Mouse (Mus musculus) urinary bladder, postnatal 4 days (tissue): ENCODE data around the gene Mrpl4.

ENCODE experiments used
- DNase-seq, 2 experiments: peaks; one replicate each; pipeline ENCODE4 v3.0.0; 2021 to 2022; ENCODE audit warnings: low spot score in 2 of 2

Gene Mrpl4

GRCm38 (mm10) chr9:21002627-21003551, at the start of gene Mrpl4:
Mrpl4 (plus strand) TSS chr9:21002738.
- DNase-seq = peak; percentile 73 to 90

GRCm38 (mm10) chr9:20956989-20957388, 45.5 kb upstream of the Mrpl4 start:
- DNase-seq = no peak

GRCm38 (mm10) chr9:20959430-20959938, 43.1 kb upstream of the Mrpl4 start, which contains the start of gene Dnmt1:
Dnmt1 (minus strand) TSS chr9:20959888.
- DNase-seq = no peak

GRCm38 (mm10) chr9:20961557-20961956, 41.0 kb upstream of the Mrpl4 start:
- DNase-seq = no peak

GRCm38 (mm10) chr9:20965606-20966005, 36.9 kb upstream of the Mrpl4 start:
- DNase-seq = no peak

GRCm38 (mm10) chr9:20966008-20966407, 36.5 kb upstream of the Mrpl4 start:
- DNase-seq = no peak

- DNase-seq = no peak
Observed at GRCm38 (mm10) chr9:20966747-20967146, 35.8 kb upstream of the Mrpl4 start.

- DNase-seq = no peak
Observed at GRCm38 (mm10) chr9:20971751-20972140, 30.8 kb upstream of the Mrpl4 start.

- DNase-seq = peak; percentile 66 to 68
Observed at GRCm38 (mm10) chr9:20972141-20972992, 30.2 kb upstream of the Mrpl4 start.

GRCm38 (mm10) chr9:20973001-20973681, 29.4 kb upstream of the Mrpl4 start:
- no peak for DNase-seq

GRCm38 (mm10) chr9:20973682-20974075, 28.9 kb upstream of the Mrpl4 start:
- DNase-seq = no peak

- DNase-seq = peak; percentile 67 to 68
Observed at GRCm38 (mm10) chr9:20975431-20976215, 26.9 kb upstream of the Mrpl4 start.

- peak; percentile 86 to 89 for DNase-seq
Observed at GRCm38 (mm10) chr9:20976216-20976960, 26.1 kb upstream of the Mrpl4 start, which contains the start of gene S1pr2. S1pr2 (minus strand) TSS chr9:20976781.

GRCm38 (mm10) chr9:20976961-20977689, 25.4 kb upstream of the Mrpl4 start:
- no peak for DNase-seq

GRCm38 (mm10) chr9:20978409-20979095, 24.0 kb upstream of the Mrpl4 start:
- DNase-seq = no peak

- no peak for DNase-seq
Observed at GRCm38 (mm10) chr9:20979181-20979580, 23.4 kb upstream of the Mrpl4 start.

GRCm38 (mm10) chr9:20979769-20980168, 22.8 kb upstream of the Mrpl4 start:
- no peak for DNase-seq

GRCm38 (mm10) chr9:20982171-20982570, 20.4 kb upstream of the Mrpl4 start:
- no peak for DNase-seq

GRCm38 (mm10) chr9:20983169-20983568, 19.4 kb upstream of the Mrpl4 start:
- DNase-seq = no peak
